In the genomic region with DNA sequence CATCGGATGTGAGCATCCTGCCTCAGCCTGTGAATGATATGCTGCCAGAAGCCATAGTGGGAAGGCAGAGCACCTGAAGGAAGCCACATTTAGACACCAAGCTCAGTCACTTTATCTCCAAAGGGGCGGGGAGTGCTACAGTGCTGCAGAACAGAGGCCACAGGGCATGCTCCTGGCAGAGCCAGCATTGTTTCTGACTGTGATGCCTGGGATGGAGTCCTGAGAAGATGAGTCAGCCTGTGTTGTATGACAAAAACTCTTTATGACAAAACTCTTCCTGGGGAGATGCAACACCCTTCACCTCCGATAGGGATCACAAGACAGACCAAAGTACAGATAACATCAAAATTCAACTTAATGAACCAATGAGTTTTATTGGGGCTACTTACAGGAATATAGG, we compare ENCODE assay signal across 22 mouse cellular contexts. TPM values are rescaled to one million over a fixed set of nuclear protein-coding genes. Genes with fewer than 3 reads are reported as not detected.
"Had no signal": no experiment of that assay in that cellular context is flagged by ENCODE, and none has a peak within 500 bp of the region (broad histone marks: within the 10 kb centered on the region; RNA-seq: fewer than 3 reads in every experiment).

No protein-coding gene starts in this region.

- H3K27me3 ChIP-seq: heart, embryonic 12.5 days; hindbrain, embryonic 13.5 days; hindbrain, embryonic 15.5 days; kidney, embryonic 15.5 days; limb, embryonic 12.5 days had no signal

- H3K4me3 ChIP-seq: heart, embryonic 10.5 days; heart, embryonic 12.5 days; hindbrain, embryonic 13.5 days; hindbrain, embryonic 15.5 days; kidney, embryonic 15.5 days; left cerebral cortex, adult 2 months; limb, embryonic 10.5 days; limb, embryonic 12.5 days had no signal

- H3K27ac ChIP-seq: heart, embryonic 10.5 days; hindbrain, embryonic 13.5 days; hindbrain, embryonic 15.5 days; hindbrain, postnatal 0 days; kidney, embryonic 15.5 days; kidney, postnatal 0 days; left cerebral cortex, adult 2 months; limb, embryonic 10.5 days; limb, embryonic 12.5 days had no signal

- DNase-seq: gastrocnemius, postnatal 14 days; gastrocnemius, postnatal 36 days; heart, adult 18-20 months; heart, postnatal 10 days; kidney, adult 11 months; kidney, adult 2 months; kidney, adult 9 months; kidney, postnatal 14 days; kidney, postnatal 36 days; layer of hippocampus, adult 9-11 months; liver had no signal

- H3K36me3 ChIP-seq: heart, embryonic 10.5 days; heart, embryonic 12.5 days; hindbrain, embryonic 13.5 days; hindbrain, embryonic 15.5 days; kidney, embryonic 15.5 days; limb, embryonic 10.5 days; limb, embryonic 12.5 days had no signal

- H3K4me1 ChIP-seq: heart, embryonic 12.5 days; hindbrain, embryonic 15.5 days; kidney, embryonic 15.5 days; limb, embryonic 10.5 days; limb, embryonic 12.5 days had no signal

RNA-seq across cellular contexts. Expression of a gene that starts 35.0 kb away (rescaled TPM):
- total RNA-seq: hematopoietic stem cell, adult 5-6 weeks had no signal
